Mouse (Mus musculus) kidney, adult 10 weeks (tissue): Measurements from ENCODE around the gene Mettl1. TPM values are rescaled to one million over a fixed set of nuclear protein-coding genes. Genes with fewer than 3 reads are reported as not detected.

Source experiments
- polyA plus RNA-seq: library from polyadenylated mRNA; stranded (reverse); fragments of 350-450 nt; fragmentation: Illumina TruSeq; extraction: RNeasy Lipid Tissue Mini Kit (QIAGEN cat#74804); gene quantifications from one replicate; pipeline ENCODE4 v1.2.3, GENCODE M21; 2014; ENCODE audit warnings: low read depth, low replicate concordance

Mettl1 gene
- 4.1 TPM for polyA plus RNA-seq

DNA sequence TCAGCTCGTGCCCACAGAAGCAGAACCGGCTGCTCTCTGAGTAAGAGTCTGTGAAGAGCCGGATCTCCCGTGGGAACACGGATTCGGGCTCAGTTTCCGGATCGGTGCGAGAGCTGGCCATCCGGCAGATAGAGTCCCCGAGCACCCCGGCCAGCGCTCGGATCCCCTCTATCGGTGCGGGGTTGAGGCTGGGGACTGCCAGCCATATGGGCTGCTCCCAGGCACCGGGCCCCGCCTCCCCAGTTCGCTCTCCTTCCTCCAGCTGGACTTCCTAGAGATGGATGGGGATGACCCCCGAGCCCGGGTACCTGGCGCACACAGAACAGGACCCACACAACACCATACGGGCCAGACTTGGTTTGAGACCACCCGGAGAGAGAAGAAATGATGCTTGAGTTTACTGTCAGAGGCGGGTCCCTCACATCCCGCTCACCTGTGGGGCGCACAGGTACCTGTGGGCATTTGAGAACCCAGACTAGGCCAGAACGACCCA is at the start of gene Mettl1, which contains the start of gene Eef1akmt3:
Mettl1 (plus strand) TSS at position 141 of the 493 bp plus-strand sequence.
Eef1akmt3 (minus strand) TSS at position 240 of the 493 bp plus-strand sequence.

GRCm38 (mm10) chr10:127000529-127000928 is 40.7 kb upstream of the Mettl1 start, which contains the start of gene Avil:
Avil (plus strand) TSS chr10:127000709.

GRCm38 (mm10) chr10:127030336-127031296 is 10.6 kb upstream of the Mettl1 start, which contains the start of gene Tsfm:
Tsfm (minus strand) TSS chr10:127030840.

GRCm38 (mm10) chr10:127047954-127048353 is 6.7 kb downstream of the Mettl1 start, which contains the start of gene Cyp27b1:
Cyp27b1 (plus strand) TSS chr10:127048250.

DNA sequence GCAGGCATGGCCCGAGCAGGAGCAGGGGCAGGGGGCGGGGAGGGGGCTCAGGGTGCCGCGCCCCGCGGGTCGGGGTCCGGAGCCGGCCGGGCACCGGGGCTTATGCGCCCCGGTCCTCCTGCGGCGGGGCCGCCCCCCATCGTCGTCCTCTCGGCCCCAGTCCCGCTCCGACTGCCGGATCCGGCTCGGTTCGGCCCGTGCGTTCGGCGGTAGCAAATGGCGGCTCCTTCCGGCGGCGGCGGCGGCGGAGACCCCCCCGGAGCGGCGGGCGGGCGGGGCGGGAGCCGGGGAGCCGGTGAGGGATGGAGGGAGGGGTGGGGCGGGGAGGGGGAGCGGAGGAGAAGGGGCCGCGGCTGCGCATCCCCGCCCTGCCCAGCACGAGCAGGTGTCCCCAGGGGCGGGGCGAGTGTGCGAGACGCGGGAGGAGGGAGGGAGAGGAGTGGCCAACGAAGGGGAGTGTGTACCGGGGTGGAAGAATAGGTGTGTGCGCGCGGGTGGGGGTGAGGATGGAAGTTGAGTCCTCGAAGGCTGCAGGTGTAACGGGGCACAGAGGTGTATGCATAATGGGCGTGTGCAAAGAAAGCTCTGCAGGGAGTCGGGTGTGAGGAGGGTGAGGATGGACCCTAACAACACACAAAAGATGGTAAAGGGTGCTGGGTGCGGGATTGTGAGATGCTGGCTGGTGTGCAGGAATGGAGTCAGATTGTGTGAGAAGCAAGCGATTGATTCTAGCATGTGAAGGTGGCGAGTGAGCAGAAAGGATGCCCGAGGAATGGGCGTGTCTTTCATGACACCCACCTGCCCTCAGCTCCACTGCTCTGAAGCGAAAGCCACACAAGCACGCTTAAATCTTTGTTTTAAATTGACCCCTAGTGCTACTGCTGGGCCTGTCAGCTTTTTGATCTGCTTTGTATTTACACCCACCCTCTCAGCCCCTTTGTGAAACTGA is 19.0 kb downstream of the Mettl1 start, which contains the start of gene March9:
March9 (minus strand) TSS at position 217 of the 949 bp plus-strand sequence.

GRCm38 (mm10) chr10:127063239-127063872 is 22.1 kb downstream of the Mettl1 start, which contains the start of gene Cdk4:
Cdk4 (plus strand) TSS chr10:127063534.

DNA sequence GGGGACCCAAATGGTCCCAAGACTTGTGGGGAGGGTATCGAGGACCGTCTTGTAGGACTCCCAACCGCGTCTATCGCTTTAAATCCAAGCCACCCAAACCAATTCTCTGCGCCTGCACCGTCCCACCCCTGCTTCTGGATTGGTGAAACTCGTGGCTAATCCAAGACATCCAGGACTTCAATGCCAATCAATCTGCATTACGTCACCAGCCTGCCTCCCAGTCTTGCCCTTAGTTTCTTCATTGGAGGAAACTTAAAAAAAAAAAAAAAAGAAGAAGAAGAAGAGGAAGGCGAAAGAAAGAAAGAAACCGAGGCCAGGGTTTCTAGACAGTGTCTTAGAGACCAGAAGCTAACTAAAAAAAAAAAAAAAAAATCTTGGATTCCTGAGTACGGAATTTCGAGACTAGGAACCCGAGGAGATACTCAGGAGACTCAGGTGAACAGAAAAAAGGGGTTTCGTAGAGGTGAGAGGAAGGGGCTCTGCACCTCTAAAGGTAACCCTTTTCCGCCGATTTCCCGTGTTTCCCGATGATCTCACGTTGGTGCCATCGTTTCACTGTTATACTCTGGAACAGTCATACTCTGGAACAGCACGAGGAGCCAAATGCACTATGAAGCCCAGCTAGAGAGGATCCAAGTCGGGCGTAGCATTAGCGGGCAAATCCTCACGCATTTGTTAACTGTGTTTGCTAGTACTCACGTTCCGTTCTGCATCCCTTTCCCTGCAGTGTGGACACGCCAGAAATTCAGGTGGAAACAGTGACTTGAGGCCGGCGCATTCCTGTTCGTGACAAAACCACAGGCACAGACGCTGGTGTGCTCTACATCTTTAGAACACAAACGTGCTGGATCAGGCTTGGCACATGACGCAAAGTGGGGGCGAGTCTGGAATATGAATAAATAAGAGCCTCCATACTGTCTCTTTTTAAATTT is 29.2 kb downstream of the Mettl1 start, which contains the start of gene Tspan31:
Tspan31 (minus strand) TSS at position 75 of the 932 bp plus-strand sequence.

GRCm38 (mm10) chr10:127075080-127075479 is 33.9 kb downstream of the Mettl1 start, which contains the start of gene Agap2:
Agap2 (plus strand) TSS chr10:127075284.

Other genes starting within 250 kb of the Mettl1 start
- gene Atp23, start 140.1 kb upstream of the Mettl1 start, polyA plus RNA-seq, result 3.0 TPM
- gene Ctdsp2, start 62.7 kb upstream of the Mettl1 start, polyA plus RNA-seq, result 24.8 TPM
- gene Avil, start 40.7 kb upstream of the Mettl1 start, polyA plus RNA-seq, result not detected
- 15.5 TPM for gene Tsfm, start 10.6 kb upstream of the Mettl1 start, polyA plus RNA-seq
- gene Eef1akmt3, start 99 bp downstream of the Mettl1 start, polyA plus RNA-seq, result 1.5 TPM
- 0.61 TPM for gene Cyp27b1, start 6.8 kb downstream of the Mettl1 start, polyA plus RNA-seq
- 2.1 TPM for gene March9, start 18.8 kb downstream of the Mettl1 start, polyA plus RNA-seq
- 13.5 TPM for gene Cdk4, start 22.1 kb downstream of the Mettl1 start, polyA plus RNA-seq
- gene Tspan31, start 28.9 kb downstream of the Mettl1 start, polyA plus RNA-seq, result 73.7 TPM
- gene Agap2, start 33.9 kb downstream of the Mettl1 start, polyA plus RNA-seq, result not detected
- gene Os9, start 79.7 kb downstream of the Mettl1 start, polyA plus RNA-seq, result 9.4 TPM
- 0.73 TPM for gene B4galnt1, start 123.8 kb downstream of the Mettl1 start, polyA plus RNA-seq
- 0.16 TPM for gene Slc26a10, start 139.2 kb downstream of the Mettl1 start, polyA plus RNA-seq
- 2.4 TPM for gene Arhgef25, start 148.7 kb downstream of the Mettl1 start, polyA plus RNA-seq
- 3.6 TPM for gene Dtx3, start 154.3 kb downstream of the Mettl1 start, polyA plus RNA-seq
- 46.3 TPM for gene Pip4k2c, start 170.2 kb downstream of the Mettl1 start, polyA plus RNA-seq
- gene Kif5a, start 221.9 kb downstream of the Mettl1 start, polyA plus RNA-seq, result 0.16 TPM
- gene Dctn2, start 225.0 kb downstream of the Mettl1 start, polyA plus RNA-seq, result 18.1 TPM
- gene Mbd6, start 247.6 kb downstream of the Mettl1 start, polyA plus RNA-seq, result 1.0 TPM